Mouse (Mus musculus): ENCODE measurements around the gene Meis1. TPM values are rescaled to one million over a fixed set of nuclear protein-coding genes. Genes with fewer than 3 reads are reported as not detected.
A peak's percentile ranks its signal among the peaks of the same experiment; 100 is the strongest.

The Meis1 gene
- total RNA-seq, 2 experiments from 2014 or later: 15.4 to 24.4 TPM

DNA sequence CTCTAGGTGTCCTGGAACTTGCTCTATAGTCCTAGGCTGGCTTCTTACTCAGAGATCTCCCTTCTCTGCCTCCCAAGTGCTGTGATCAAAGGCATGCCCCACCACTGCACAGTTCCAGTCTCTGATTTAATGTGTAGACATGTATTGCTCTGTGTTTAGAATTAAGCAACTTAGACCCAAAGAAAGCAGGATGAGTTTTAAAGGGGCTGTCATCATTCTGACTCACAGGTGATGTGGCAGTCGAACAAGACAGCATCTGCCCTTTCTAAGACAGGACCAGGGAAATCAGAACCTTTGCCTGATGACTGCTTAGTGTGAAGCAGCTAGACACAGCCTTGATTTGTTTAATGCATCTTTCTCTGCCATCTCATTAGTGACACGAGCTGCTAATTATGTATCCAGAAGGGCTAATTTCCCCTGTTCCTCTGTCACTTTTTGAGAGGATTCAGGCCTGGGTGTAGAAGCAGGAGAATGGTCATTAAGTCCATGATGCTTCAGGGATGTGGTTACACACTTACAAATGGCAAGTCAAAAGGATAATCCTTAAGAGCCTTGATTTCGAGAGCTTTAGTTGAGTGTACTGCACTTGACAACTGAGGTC lies 99.5 kb downstream of the Meis1 start:
- no peak for ATAC-seq (replicated peaks; ENCODE audit: poor library complexity, severe bottlenecking)

- ATAC-seq (replicated peaks; ENCODE audit: poor library complexity, severe bottlenecking): no peak
These were observed 100.9 kb downstream of the Meis1 start for GRCm38 (mm10) chr11:18917887-18918286.

- no peak for ATAC-seq (replicated peaks; ENCODE audit: poor library complexity, severe bottlenecking)
These were observed 105.5 kb downstream of the Meis1 start for GRCm38 (mm10) chr11:18913251-18913650.

DNA sequence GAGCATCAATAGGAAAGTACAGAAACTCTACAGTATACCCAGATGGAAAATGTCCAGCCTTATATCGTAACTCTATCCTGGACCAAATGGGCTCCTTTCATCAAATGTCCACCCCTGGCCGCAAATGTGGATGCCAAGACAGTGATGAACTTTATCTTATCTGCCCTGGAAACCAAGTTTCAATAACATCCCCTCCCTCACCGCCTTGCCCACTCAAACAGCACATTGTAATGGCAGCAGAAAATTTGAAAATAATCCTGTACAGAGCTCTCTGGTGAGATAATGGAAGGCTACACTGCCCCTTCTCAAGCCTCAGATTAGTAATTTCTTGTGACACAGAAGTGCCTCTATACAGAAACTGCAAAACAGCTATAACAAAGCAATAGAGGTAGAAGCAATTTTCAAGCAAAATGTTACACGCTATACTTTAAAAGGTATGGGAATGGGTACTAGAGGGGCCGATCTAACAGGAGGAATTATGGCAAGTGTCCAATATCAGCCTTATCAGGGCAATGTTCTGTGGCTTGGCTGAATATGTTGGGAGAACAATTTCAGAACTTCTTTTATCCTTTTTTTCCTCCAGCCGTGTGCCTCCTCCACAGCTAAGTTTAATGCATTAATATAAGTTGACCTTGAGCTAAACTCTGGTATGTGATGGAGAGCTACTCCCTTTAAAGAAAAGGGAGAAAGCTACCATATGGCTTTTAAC lies 106.3 kb downstream of the Meis1 start:
- no peak for ATAC-seq (replicated peaks; ENCODE audit: poor library complexity, severe bottlenecking)

DNA sequence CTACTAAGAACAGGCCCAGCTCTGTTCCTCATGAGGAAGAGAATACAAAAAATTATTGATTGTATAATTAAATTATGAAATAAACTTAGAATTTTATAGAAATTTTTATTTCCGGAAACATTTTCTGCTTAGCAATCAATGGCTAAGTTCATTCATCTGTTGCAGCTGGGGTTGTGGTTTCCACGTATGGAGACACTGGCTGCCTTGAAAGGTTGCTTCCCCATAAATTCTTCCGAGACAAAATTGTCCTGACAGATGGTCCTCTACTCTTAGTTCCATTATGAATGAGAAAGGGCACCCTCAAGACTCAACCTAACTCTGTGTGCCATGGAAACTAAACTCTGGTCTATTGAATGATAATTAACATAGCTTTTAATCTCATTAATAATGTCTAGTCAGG lies 111.9 kb downstream of the Meis1 start:
- peak; percentile 56 for ATAC-seq (replicated peaks; ENCODE audit: poor library complexity, severe bottlenecking)

DNA sequence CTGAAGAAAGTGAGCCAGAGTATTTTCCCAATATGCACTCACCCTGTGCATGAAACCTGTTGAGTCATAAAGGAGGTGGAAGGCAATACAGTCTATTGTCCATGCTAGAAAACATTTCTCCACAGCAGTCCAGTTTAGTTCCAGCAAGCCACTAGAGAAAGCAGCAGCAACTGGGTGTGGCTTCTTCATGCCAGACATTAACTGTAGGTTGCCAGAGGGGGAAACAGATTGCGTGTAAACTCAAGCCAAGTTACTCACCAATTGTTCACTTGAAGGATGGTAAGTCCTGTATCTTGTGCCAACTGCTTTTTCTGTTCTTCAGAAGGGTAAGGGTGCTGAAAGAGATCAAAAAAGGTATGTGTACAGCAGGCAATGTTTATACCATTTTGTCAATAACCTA lies 113.4 kb downstream of the Meis1 start:
- no peak for ATAC-seq (replicated peaks; ENCODE audit: poor library complexity, severe bottlenecking)

DNA sequence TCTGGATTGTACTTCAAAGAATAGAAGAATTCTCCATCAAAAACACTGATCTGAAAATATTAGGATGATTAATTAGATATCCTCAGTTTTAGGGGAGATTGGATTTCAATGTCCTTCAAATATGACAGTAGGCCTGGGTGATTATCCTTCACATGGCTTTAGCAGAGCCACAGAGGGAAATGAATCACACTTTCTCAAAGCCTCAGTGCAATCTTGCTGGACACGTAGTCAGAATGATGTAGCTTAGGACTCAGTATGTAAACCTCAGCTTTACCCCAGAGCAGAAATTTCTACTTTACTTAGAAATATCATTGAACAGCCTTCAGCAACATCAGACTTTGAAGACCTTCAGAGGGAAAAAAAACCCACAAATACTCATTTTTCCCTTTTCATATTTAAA lies 113.9 kb downstream of the Meis1 start:
- no peak for ATAC-seq (replicated peaks; ENCODE audit: poor library complexity, severe bottlenecking)

- no peak for ATAC-seq (replicated peaks; ENCODE audit: poor library complexity, severe bottlenecking)
These were observed 114.5 kb downstream of the Meis1 start for GRCm38 (mm10) chr11:18904285-18904684.

DNA sequence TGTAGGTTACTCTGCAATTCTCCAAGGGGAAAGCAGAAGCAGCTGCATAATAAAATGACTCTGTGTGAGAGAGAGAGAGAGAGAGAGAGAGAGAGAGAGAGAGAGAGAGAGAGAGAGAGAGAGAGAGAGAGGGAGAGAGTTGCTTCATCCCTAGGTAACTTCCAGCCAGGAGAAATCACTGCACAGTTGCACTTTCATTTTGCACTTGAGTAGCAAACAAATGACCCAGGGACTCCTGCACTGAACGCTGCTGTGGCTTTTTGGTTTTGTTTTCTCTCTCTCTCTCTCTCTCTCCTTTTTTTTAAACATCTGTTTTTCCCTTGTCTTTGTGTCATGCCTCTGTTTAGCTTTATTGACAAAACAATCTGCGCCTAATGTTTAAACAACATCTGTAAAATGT lies 118.3 kb downstream of the Meis1 start:
- ATAC-seq (replicated peaks; ENCODE audit: poor library complexity, severe bottlenecking): no peak

DNA sequence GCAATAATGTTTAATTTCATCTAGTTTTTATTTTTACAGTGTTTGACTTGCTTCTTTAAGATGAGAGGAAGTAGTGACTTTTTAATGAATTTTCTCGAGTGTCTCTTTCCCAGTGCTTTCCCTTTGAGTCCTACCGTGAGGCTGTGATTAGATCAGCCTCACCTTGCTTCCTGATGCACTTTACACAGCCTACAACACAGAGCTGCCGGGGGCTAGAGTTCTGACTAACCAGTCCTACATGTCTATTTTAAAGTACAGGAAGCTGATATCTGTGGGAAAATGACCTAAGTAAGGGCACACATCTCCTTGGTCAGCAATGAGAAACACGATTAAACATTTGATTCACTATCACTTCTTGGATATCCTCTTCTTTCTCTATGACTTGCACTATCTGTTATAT lies 119.9 kb downstream of the Meis1 start:
- ATAC-seq (replicated peaks; ENCODE audit: poor library complexity, severe bottlenecking): no peak

GRCm38 (mm10) chr11:18897921-18898646 lies 120.7 kb downstream of the Meis1 start:
- ATAC-seq (replicated peaks; ENCODE audit: poor library complexity, severe bottlenecking): peak; percentile 23; the same call in 1 of the 2 replicates

DNA sequence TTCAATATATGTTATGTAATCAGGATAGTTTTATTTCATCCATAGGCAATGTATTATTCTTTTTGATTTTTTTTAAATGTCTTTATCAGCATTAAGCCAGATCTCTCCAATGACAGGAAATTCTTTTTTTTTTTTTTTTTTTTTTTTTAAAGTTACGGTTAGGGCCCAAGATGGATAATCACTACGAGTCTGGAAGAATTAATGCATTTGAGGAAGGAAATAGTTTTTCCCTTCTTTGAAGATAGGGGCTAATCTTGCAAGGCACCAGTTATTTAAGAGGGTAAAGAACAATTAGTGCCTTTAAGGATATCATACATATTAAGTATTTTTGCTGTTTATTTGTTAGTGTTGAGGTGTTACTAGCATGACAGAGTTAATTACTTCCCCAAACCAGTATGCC lies 121.5 kb downstream of the Meis1 start:
- ATAC-seq (replicated peaks; ENCODE audit: poor library complexity, severe bottlenecking): no peak

- no peak for ATAC-seq (replicated peaks; ENCODE audit: poor library complexity, severe bottlenecking)
These were observed 126.3 kb downstream of the Meis1 start for GRCm38 (mm10) chr11:18892470-18892869.

- no peak for ATAC-seq (replicated peaks; ENCODE audit: poor library complexity, severe bottlenecking)
These were observed 129.6 kb downstream of the Meis1 start for GRCm38 (mm10) chr11:18889139-18889538.

DNA sequence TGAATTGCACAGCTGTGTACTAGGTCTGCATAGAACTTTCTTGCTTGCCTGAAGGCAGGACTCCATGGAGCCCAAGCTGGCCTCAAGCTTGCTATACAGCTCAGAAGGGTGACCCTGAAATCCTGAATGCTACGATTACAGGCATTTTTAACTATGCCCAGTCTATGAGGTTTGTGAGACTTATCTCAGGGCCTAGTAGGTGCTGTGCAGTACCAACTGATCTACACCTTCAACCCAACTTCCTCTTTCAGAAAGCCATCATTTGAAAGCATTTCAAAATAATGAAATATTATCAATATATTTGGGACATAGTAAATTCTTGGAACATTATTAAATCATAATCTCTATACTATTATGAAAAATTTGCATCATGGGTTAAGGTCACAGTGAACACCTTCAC lies 130.1 kb downstream of the Meis1 start:
- no peak for ATAC-seq (replicated peaks; ENCODE audit: poor library complexity, severe bottlenecking)

GRCm38 (mm10) chr11:18885729-18886325 lies 133.0 kb downstream of the Meis1 start:
- 0 out of 2 replicates have a peak, but pooled peaks have one; percentile 25 for ATAC-seq (replicated peaks; ENCODE audit: poor library complexity, severe bottlenecking)

DNA sequence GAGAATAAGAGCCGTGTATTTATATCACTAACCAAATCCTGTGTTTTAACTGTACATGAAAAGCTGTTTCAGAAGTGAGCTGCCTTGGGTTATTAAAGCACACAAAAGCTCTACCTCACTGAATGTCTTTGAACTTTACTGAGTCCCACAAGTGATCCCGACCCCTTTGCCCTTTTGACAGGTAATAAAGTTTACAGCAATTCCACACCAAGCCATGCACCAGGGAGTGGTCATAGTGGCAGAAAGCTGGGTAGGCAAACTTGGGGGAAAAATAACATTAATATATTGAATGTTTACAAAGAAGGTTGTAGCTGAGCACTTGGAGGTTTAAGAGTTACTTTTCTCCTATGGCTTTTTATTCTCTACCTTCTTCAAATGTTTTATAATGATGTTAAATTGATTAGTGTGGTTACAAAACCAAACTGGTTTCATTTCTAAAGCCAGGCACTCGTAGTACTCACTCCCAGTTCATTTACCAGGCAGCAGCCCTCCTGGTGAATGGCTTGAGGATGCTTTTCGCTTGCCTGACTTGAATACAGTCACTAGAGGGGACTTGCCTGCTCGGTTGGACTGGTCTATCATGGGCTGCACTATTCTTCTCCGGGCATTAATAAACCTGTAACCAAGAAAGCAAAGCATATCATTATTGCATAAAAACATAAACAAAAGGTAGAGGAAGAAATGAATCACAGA lies 133.6 kb downstream of the Meis1 start:
- ATAC-seq (replicated peaks; ENCODE audit: poor library complexity, severe bottlenecking): no peak

DNA sequence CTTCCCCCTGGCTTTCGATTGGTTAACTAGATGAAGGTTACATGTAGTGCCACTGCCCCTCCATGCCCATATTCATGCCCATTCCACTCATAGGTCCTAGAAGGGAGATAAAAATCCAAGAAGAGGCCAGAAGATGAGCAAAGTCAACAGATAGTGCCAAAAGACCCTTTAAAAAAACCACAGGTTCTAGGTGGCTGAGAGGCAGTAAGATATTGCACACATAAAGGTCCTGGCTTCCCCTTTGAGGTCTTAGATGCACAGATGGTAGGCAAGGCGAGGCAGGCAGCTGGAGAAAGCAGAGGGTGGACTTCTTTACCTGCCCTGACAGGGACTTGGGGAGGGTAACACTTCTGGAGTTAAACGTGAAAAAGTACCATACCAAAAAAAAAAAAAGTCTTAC lies 134.8 kb downstream of the Meis1 start:
- ATAC-seq (replicated peaks; ENCODE audit: poor library complexity, severe bottlenecking): peak; percentile 64

DNA sequence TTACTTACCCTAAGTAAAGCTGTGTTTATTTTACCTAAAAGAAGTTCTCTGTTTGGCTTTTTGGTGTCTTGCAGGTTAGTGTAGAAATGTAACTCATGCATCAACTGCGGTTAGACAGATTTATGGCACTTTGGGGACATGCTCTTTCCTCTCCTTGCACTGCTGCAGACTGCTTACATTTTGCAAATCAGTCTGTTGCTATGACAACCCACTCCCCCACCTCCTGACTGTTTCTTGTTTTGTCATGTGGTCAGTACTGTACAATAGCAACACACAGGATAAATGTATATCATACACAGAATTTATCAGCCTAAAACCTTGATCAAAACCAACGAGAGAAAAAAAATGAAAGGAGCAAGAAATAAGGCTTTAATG lies 135.3 kb downstream of the Meis1 start:
- ATAC-seq (replicated peaks; ENCODE audit: poor library complexity, severe bottlenecking): peak; percentile 80

- no peak for ATAC-seq (replicated peaks; ENCODE audit: poor library complexity, severe bottlenecking)
These were observed 135.9 kb downstream of the Meis1 start for GRCm38 (mm10) chr11:18882747-18883506.

All from granulocyte monocyte progenitor cell, adult 5-6 weeks (primary cell).